Mouse (Mus musculus): Measurements from ENCODE around the gene Ccr2. TPM values are rescaled to one million over a fixed set of nuclear protein-coding genes. Genes with fewer than 3 reads are reported as not detected.
"Not testable (repeated sequence)": the region's sequence is repeated elsewhere in the genome, so short reads cannot be mapped to it uniquely, and the experiment has no call there.

The Ccr2 gene
- 6.8 and 7.4 TPM in 2 replicates for polyA plus RNA-seq (2015; fragmentation: Nextera tagmentation; extraction: Ambion mirVana)

GRCm38 (mm10) chr9:124101723-124102122 lies at the start of gene Ccr2:
TSS of gene Ccr2 (plus strand) at chr9:124101950.
- no peaks in the 10 kb centered on the region for H3K36me3 ChIP-seq
- H3K27me3 ChIP-seq (replicated peaks) = no peaks in the 10 kb centered on the region
- no peak for ATAC-seq (ENCODE audit: insufficient read depth, low FRiP score, low read depth)
- H3K4me3 ChIP-seq (replicated peaks) = no peak within 1 kb of the TSS
- H3K9me3 ChIP-seq = no peaks in the 10 kb centered on the region
- 79% methylated on average over 4 of the region's 4 CpGs for WGBS
- no peak within 1 kb of the TSS for H3K9ac ChIP-seq
- no peaks in the 10 kb centered on the region for H3K4me1 ChIP-seq
- no peak within 1 kb of the TSS for H3K4me2 ChIP-seq
- H3K27ac ChIP-seq = no peak within 1 kb of the TSS

GRCm38 (mm10) chr9:124053532-124053931 lies 48.2 kb upstream of the Ccr2 start:
- ATAC-seq (ENCODE audit: insufficient read depth, low FRiP score, low read depth) = no peak
- Histone ChIP-seq H3K27ac (no peak overlapping the region), H3K4me3 (replicated peaks) (no peak overlapping the region), H3K4me2 (no peak overlapping the region), H3K36me3 (no peaks in the 10 kb centered on the region), H3K27me3 (replicated peaks) (no peaks in the 10 kb centered on the region), H3K9ac (no peak overlapping the region), H3K9me3 (no peaks in the 10 kb centered on the region), H3K4me1 (no peaks in the 10 kb centered on the region)
- 22% methylated on average over 2 of the region's 2 CpGs for WGBS

- H3K9ac ChIP-seq = no peak overlapping the region
- no peak overlapping the region for H3K4me3 ChIP-seq (replicated peaks)
- no peak overlapping the region for H3K27ac ChIP-seq
- 52% methylated on average over 3 of the region's 3 CpGs for WGBS
- H3K4me1 ChIP-seq = no peaks in the 10 kb centered on the region
- no peak overlapping the region for H3K4me2 ChIP-seq
- ATAC-seq (ENCODE audit: insufficient read depth, low FRiP score, low read depth) = no peak
- H3K9me3 ChIP-seq = no peaks in the 10 kb centered on the region
- no peaks in the 10 kb centered on the region for H3K36me3 ChIP-seq
- H3K27me3 ChIP-seq (replicated peaks) = no peaks in the 10 kb centered on the region
Measured at GRCm38 (mm10) chr9:124056158-124056709, 45.5 kb upstream of the Ccr2 start.

GRCm38 (mm10) chr9:124059660-124060352 lies 41.9 kb upstream of the Ccr2 start:
- no peak for ATAC-seq (ENCODE audit: insufficient read depth, low FRiP score, low read depth)
- 57% methylated on average over 2 of the region's 2 CpGs for WGBS

GRCm38 (mm10) chr9:124061474-124062432 lies 40.0 kb upstream of the Ccr2 start:
- not testable (repeated sequence) for H3K36me3 ChIP-seq; H3K9me3 ChIP-seq; ATAC-seq (ENCODE audit: insufficient read depth, low FRiP score, low read depth); H3K9ac ChIP-seq; H3K4me1 ChIP-seq; H3K27me3 ChIP-seq (replicated peaks); H3K4me2 ChIP-seq; H3K27ac ChIP-seq; H3K4me3 ChIP-seq (replicated peaks)
- 47% methylated on average over 3 of the region's 3 CpGs for WGBS

More at GRCm38 (mm10) chr9:124059660-124060352, 41.9 kb upstream of the Ccr2 start:
- Histone ChIP-seq H3K4me2 (no peak overlapping the region), H3K27ac (no peak overlapping the region), H3K36me3 (no peaks in the 10 kb centered on the region), H3K4me3 (replicated peaks) (no peak overlapping the region), H3K9ac (no peak overlapping the region), H3K9me3 (no peaks in the 10 kb centered on the region), H3K27me3 (replicated peaks) (no peaks in the 10 kb centered on the region), H3K4me1 (no peaks in the 10 kb centered on the region)

GRCm38 (mm10) chr9:124066572-124067103 lies 35.1 kb upstream of the Ccr2 start:
- ATAC-seq (ENCODE audit: insufficient read depth, low FRiP score, low read depth) = no peak
- Histone ChIP-seq H3K27me3 (replicated peaks) (no peaks in the 10 kb centered on the region), H3K27ac (no peak overlapping the region), H3K36me3 (no peaks in the 10 kb centered on the region), H3K9ac (no peak overlapping the region), H3K4me1 (no peaks in the 10 kb centered on the region), H3K9me3 (no peaks in the 10 kb centered on the region), H3K4me3 (replicated peaks) (no peak overlapping the region), H3K4me2 (no peak overlapping the region)

GRCm38 (mm10) chr9:124068098-124069058 lies 33.4 kb upstream of the Ccr2 start:
- Histone ChIP-seq H3K9ac (no peak overlapping the region), H3K27ac (no peak overlapping the region), H3K4me1 (no peaks in the 10 kb centered on the region), H3K27me3 (replicated peaks) (no peaks in the 10 kb centered on the region), H3K4me3 (replicated peaks) (no peak overlapping the region), H3K4me2 (no peak overlapping the region), H3K36me3 (no peaks in the 10 kb centered on the region), H3K9me3 (no peaks in the 10 kb centered on the region)
- 46% methylated on average over 2 of the region's 2 CpGs for WGBS
- no peak for ATAC-seq (ENCODE audit: insufficient read depth, low FRiP score, low read depth)

- 71% methylated on average over 1 of the region's 1 CpGs for WGBS
- ATAC-seq (ENCODE audit: insufficient read depth, low FRiP score, low read depth) = no peak
- Histone ChIP-seq H3K4me3 (replicated peaks) (no peak overlapping the region), H3K4me1 (no peaks in the 10 kb centered on the region), H3K9ac (no peak overlapping the region), H3K27me3 (replicated peaks) (no peaks in the 10 kb centered on the region), H3K4me2 (no peak overlapping the region), H3K36me3 (no peaks in the 10 kb centered on the region), H3K9me3 (no peaks in the 10 kb centered on the region), H3K27ac (no peak overlapping the region)
Measured at GRCm38 (mm10) chr9:124071506-124071905, 30.2 kb upstream of the Ccr2 start.

GRCm38 (mm10) chr9:124079803-124080202 lies 21.9 kb upstream of the Ccr2 start:
- no peak overlapping the region for H3K9ac ChIP-seq
- 48% methylated on average over 4 of the region's 4 CpGs for WGBS

GRCm38 (mm10) chr9:124080471-124080870 lies 21.3 kb upstream of the Ccr2 start:
- H3K4me2 ChIP-seq; H3K4me1 ChIP-seq; H3K4me3 ChIP-seq (replicated peaks); H3K36me3 ChIP-seq; H3K9me3 ChIP-seq; H3K27ac ChIP-seq; H3K9ac ChIP-seq; ATAC-seq (ENCODE audit: insufficient read depth, low FRiP score, low read depth); H3K27me3 ChIP-seq (replicated peaks): not testable (repeated sequence)
- 94% methylated on average over 13 of the region's 13 CpGs for WGBS

More at GRCm38 (mm10) chr9:124079803-124080202, 21.9 kb upstream of the Ccr2 start:
- no peak overlapping the region for H3K4me3 ChIP-seq (replicated peaks)
- no peaks in the 10 kb centered on the region for H3K36me3 ChIP-seq
- no peak overlapping the region for H3K27ac ChIP-seq
- H3K9me3 ChIP-seq = no peaks in the 10 kb centered on the region
- ATAC-seq (ENCODE audit: insufficient read depth, low FRiP score, low read depth) = no peak
- H3K27me3 ChIP-seq (replicated peaks) = no peaks in the 10 kb centered on the region
- H3K4me1 ChIP-seq = no peaks in the 10 kb centered on the region
- no peak overlapping the region for H3K4me2 ChIP-seq

- ATAC-seq (ENCODE audit: insufficient read depth, low FRiP score, low read depth) = no peak
- H3K27ac ChIP-seq = no peak overlapping the region
- no peak overlapping the region for H3K4me2 ChIP-seq
- H3K9me3 ChIP-seq = no peaks in the 10 kb centered on the region
- no peaks in the 10 kb centered on the region for H3K36me3 ChIP-seq
- WGBS = 81% methylated on average over 1 of the region's 1 CpGs
- no peak overlapping the region for H3K4me3 ChIP-seq (replicated peaks)
- no peaks in the 10 kb centered on the region for H3K27me3 ChIP-seq (replicated peaks)
- H3K4me1 ChIP-seq = no peaks in the 10 kb centered on the region
- no peak overlapping the region for H3K9ac ChIP-seq
Measured at GRCm38 (mm10) chr9:124090441-124090840, 11.3 kb upstream of the Ccr2 start.

Data from stomach, embryonic 15.5 days (tissue).